18 mouse cellular contexts compared by ENCODE assay signal in the genomic region with DNA sequence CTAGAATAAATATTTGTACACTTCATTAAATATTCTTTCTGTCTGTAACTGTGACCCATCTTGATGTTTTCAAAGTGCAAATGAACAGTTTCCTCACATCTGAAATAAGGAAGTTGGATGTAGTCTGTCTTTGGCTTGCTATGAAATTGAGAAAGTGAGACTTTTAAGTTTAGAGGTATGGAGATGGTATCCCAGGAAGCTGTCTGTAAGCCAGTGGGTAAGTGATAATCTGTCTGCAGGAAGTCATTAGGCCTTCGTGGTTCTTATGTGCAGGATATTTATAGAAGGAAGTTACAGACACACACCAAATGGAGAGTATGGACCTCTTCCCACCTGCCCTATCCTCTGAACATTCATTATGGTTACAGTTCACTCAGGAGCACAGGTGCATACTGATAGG. TPM values are rescaled to one million over a fixed set of nuclear protein-coding genes. Genes with fewer than 3 reads are reported as not detected.
DNase-seq lines count a peak whose midpoint lies in the region; ATAC-seq lines count a peak whose summit lies in the region.
"Had no signal": no experiment of that assay in that cellular context is flagged by ENCODE, and none has a peak within 500 bp of the region (broad histone marks: within the 10 kb centered on the region; RNA-seq: fewer than 3 reads in every experiment).

No protein-coding gene starts in this region.

- ATAC-seq in granulocyte monocyte progenitor cell, adult 5-6 weeks (replicated peaks; ENCODE audit: poor library complexity, severe bottlenecking), result peak; percentile 74
- ATAC-seq in monocyte, adult 5-6 weeks (replicated peaks; ENCODE audit: insufficient number of reproducible peaks, low FRiP score, low TSS enrichment, poor library complexity, severe bottlenecking), result peak; percentile 47; the same call in 1 of the 2 replicates
- no peak for ATAC-seq in inflammation-experienced regulatory T-cells, adult 6 months
- ATAC-seq: activated CD4-positive, CD25-positive, alpha-beta regulatory T cell, adult 4 months; forebrain, postnatal 0 days; midbrain, embryonic 15.5 days had no signal

- peak; percentile 42 for DNase-seq in heart, adult 11 months
- no peak for DNase-seq in heart, postnatal 4 days
- DNase-seq in A20 (ENCODE audit: low read depth, low spot score), result peak; percentile 53
- DNase-seq in kidney, postnatal 25 days, result no peak
- DNase-seq: adrenal gland, postnatal 10 days; cerebellum, adult 9-10 months; forebrain, postnatal 0 days; kidney, adult 2 months; lung, adult 18-20 months; lung, postnatal 10 days; retina, postnatal 1 day; thymus, adult 18-20 months; thymus, postnatal 36 days had no signal

RNA-seq across cellular contexts. Expression of gene Wdfy2, which starts 26.8 kb away (rescaled TPM):
- 1 to 10 TPM; 8.0 to 8.3 TPM for total RNA-seq in heart, postnatal 4 days (2021)
- total RNA-seq in granulocyte monocyte progenitor cell, adult 5-6 weeks (2014; fragmentation: Nextera tagmentation), result 18.9 and 21.0 TPM in 2 replicates
- total RNA-seq in granulocyte monocyte progenitor cell, adult 5-6 weeks (2017), result 23.7 and 25.3 TPM in 2 replicates
- 29.0 to 31.6 TPM (median 29.2 TPM) in 3 replicates for total RNA-seq in monocyte, adult 5-6 weeks (2017)
- polyA plus RNA-seq in inflammation-experienced regulatory T-cells, adult 6 months (2017; shearing (Covaris generic)), result 1 to 10 TPM; 5.0 to 6.7 (median 5.2) TPM

Comparison
In these comparisons a context has a peak if more than half of its experiments do, and no peak if none do; other contexts are left out.
1. DNase-seq: peak in heart, adult 11 months (single experiment) and A20 (single experiment); none in heart, postnatal 4 days (single experiment) and kidney, postnatal 25 days (0 of 2).